8 mouse cellular contexts compared by ENCODE assay signal in the genomic region with DNA sequence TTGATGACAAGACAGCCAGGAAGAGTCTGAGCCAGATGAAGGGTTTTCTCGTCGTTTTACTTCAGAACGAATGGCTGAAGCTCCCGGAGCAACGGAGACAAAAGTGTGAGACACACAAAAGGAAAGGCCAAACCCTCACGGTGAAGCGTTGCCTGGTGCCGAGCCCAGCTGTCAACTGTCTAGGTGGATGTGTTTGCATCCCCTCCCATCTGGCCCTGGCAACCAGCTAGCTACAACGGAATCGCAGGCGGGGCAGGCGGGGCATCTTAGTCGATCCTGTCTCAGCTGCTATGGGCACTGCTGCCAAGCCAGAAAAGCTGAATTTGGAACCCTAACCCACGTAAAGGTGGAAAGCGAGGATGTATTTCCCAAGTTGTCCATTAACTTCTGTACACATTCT. TPM values are rescaled to one million over a fixed set of nuclear protein-coding genes. Genes with fewer than 3 reads are reported as not detected.
A peak's percentile ranks its signal among the peaks of the same experiment; 100 is the strongest.
DNase-seq lines count a peak whose midpoint lies in the region; ATAC-seq and TF ChIP-seq lines count a peak whose summit lies in the region.

No protein-coding gene starts in this region.

- no peak for TF ChIP-seq CTCF in CH12.LX (conservative IDR thresholded peaks at IDR 0.05 in 1 of 2, IDR thresholded peaks at IDR 0.05 in 1 of 2; ENCODE audit: low read depth in 2 of 2, low read length in 2 of 2)

- in situ Hi-C loops in CH12.LX (cut with MboI; ENCODE audit: low pct_ligation_motif_present, low pct_unique_long_range_greater_than_20kb, low sequenced_read_pairs), result loop anchor here (5.0 kb wide), 1 partner anchor 44 kb away; a partner anchor contains a TSS

- ATAC-seq in heart, embryonic 14.5 days (ENCODE audit: insufficient number of reproducible peaks, insufficient read depth, low FRiP score, low read depth), result no peak
- no peak for ATAC-seq in neural tube, embryonic 11.5 days (ENCODE audit: insufficient read depth, low FRiP score, low TSS enrichment)

- no peak overlapping the region; a peak in 1 of 4 replicates for H3K27ac ChIP-seq in heart, embryonic 14.5 days (replicated peaks in 1 of 2; ENCODE audit: control insufficient read depth in 1 of 2, insufficient read depth in 1 of 2, low read depth in 2 of 2, low read length in 2 of 2)
- no peak overlapping the region for H3K27ac ChIP-seq in CH12.LX (ENCODE audit: insufficient read depth, low read depth)
- peak overlapping the region; percentile 92 for H3K27ac ChIP-seq in embryonic facial prominence, embryonic 10.5 days (replicated peaks)
- peak overlapping the region; percentile 91 for H3K27ac ChIP-seq in limb, embryonic 10.5 days
- H3K27ac ChIP-seq in neural tube, embryonic 11.5 days (ENCODE audit: low read depth, low read length), result no peak overlapping the region

- no peak for TF ChIP-seq RAD21 in CH12.LX (IDR thresholded peaks at IDR 0.05; ENCODE audit: low read depth, low read length)

- H3K4me3 ChIP-seq in heart, embryonic 14.5 days (ENCODE audit: control insufficient read depth in 1 of 2, insufficient read depth in 1 of 2, low read depth in 1 of 2, low read length in 2 of 2), result peak overlapping the region; percentile 79 to 91
- H3K4me3 ChIP-seq in CH12.LX (replicated peaks in 1 of 3; ENCODE audit: low read depth in 2 of 3, low read length in 2 of 3, poor library complexity in 1 of 3), result peak overlapping the region; percentile 80 to 89 (median 85)
- peak overlapping the region; percentile 95 for H3K4me3 ChIP-seq in embryonic facial prominence, embryonic 10.5 days
- peak overlapping the region; percentile 84 for H3K4me3 ChIP-seq in limb, embryonic 10.5 days
- H3K4me3 ChIP-seq in neural tube, embryonic 11.5 days (ENCODE audit: low read depth, low read length), result peak overlapping the region; percentile 86

- dilution Hi-C loops in CH12.LX (cut with MboI; ENCODE audit: extremely low pct_ligation_motif_present, extremely low pct_unique_long_range_greater_than_20kb, low sequenced_read_pairs), result no loop called here

- H3K36me3 ChIP-seq in heart, embryonic 14.5 days (ENCODE audit: control insufficient read depth, insufficient read depth, low read length), result peaks cover 32% of the 10 kb centered on the region
- H3K36me3 ChIP-seq in CH12.LX (replicated peaks in 1 of 2; ENCODE audit: control insufficient read depth in 1 of 2, insufficient read depth in 1 of 2, low read length in 1 of 2), result peaks cover 28 to 39% of the 10 kb centered on the region in 2 experiments
- H3K36me3 ChIP-seq in embryonic facial prominence, embryonic 10.5 days (replicated peaks), result peaks cover 40% of the 10 kb centered on the region
- peaks cover 41% of the 10 kb centered on the region for H3K36me3 ChIP-seq in limb, embryonic 10.5 days
- H3K36me3 ChIP-seq in neural tube, embryonic 11.5 days (ENCODE audit: control insufficient read depth, insufficient read depth, low read length), result peaks cover 10% of the 10 kb centered on the region

- DNase-seq in heart, adult 11 months, result no peak
- no peak for DNase-seq in CH12.LX (ENCODE audit: extremely low read depth)
- DNase-seq in embryonic facial prominence, embryonic 10.5 days (ENCODE audit: low spot score), result no peak
- no peak for DNase-seq in limb, embryonic 10.5 days (ENCODE audit: low spot score)
- DNase-seq in neural tube, embryonic 11.5 days (ENCODE audit: low spot score), result no peak
- no peak for DNase-seq in T-cell, adult 2 months (ENCODE audit: low spot score)
- DNase-seq in adrenal gland, postnatal 36 days, result no peak

- H3K9ac ChIP-seq in heart, embryonic 14.5 days (ENCODE audit: low read length), result peak overlapping the region; percentile 89
- peak overlapping the region; percentile 86 for H3K9ac ChIP-seq in CH12.LX (ENCODE audit: insufficient read depth, low read depth)
- peak overlapping the region; percentile 88 for H3K9ac ChIP-seq in neural tube, embryonic 11.5 days (ENCODE audit: low read length)

- 33% methylated on average over 15 of the region's 15 CpGs for WGBS in heart, embryonic 14.5 days
- 41% methylated on average over 15 of the region's 15 CpGs for WGBS in embryonic facial prominence, embryonic 10.5 days
- WGBS in limb, embryonic 10.5 days, result 38% methylated on average over 15 of the region's 15 CpGs
- WGBS in neural tube, embryonic 11.5 days, result 24% methylated on average over 15 of the region's 15 CpGs

- no peak for TF ChIP-seq EP300 in CH12.LX (IDR thresholded peaks at IDR 0.05; ENCODE audit: low read length)

- no peak for TF ChIP-seq POLR2A in CH12.LX (IDR thresholded peaks at IDR 0.05; ENCODE audit: low read depth, low read length)

- no peaks in the 10 kb centered on the region for H3K27me3 ChIP-seq in heart, embryonic 14.5 days (ENCODE audit: control insufficient read depth, insufficient read depth, low read length)
- H3K27me3 ChIP-seq in CH12.LX (replicated peaks), result no peaks in the 10 kb centered on the region
- 0 out of 2 replicates have a peak, but pooled peaks cover 3% of the 10 kb centered on the region for H3K27me3 ChIP-seq in embryonic facial prominence, embryonic 10.5 days (replicated peaks; ENCODE audit: low read depth, poor library complexity, severe bottlenecking)
- no peaks in the 10 kb centered on the region for H3K27me3 ChIP-seq in limb, embryonic 10.5 days (ENCODE audit: low read depth, poor library complexity, severe bottlenecking)
- no peaks in the 10 kb centered on the region for H3K27me3 ChIP-seq in neural tube, embryonic 11.5 days (ENCODE audit: control insufficient read depth, insufficient read depth, low read length)

- peaks cover 4 to 10% of the 10 kb centered on the region in 2 experiments for H3K4me1 ChIP-seq in heart, embryonic 14.5 days (ENCODE audit: control insufficient read depth in 2 of 2, insufficient read depth in 2 of 2, low read length in 2 of 2)
- peaks cover 8 to 34% of the 10 kb centered on the region in 2 experiments; a peak in 3 of 4 replicates for H3K4me1 ChIP-seq in CH12.LX (ENCODE audit: control insufficient read depth in 1 of 2, insufficient read depth in 2 of 2)
- H3K4me1 ChIP-seq in embryonic facial prominence, embryonic 10.5 days, result peaks cover 19% of the 10 kb centered on the region
- H3K4me1 ChIP-seq in limb, embryonic 10.5 days, result peaks cover 20% of the 10 kb centered on the region
- H3K4me1 ChIP-seq in neural tube, embryonic 11.5 days (ENCODE audit: control insufficient read depth, insufficient read depth, low read length), result peaks cover 4% of the 10 kb centered on the region

- no peaks in the 10 kb centered on the region for H3K9me3 ChIP-seq in heart, embryonic 14.5 days (ENCODE audit: control insufficient read depth, low read length)
- peaks cover 3% of the 10 kb centered on the region for H3K9me3 ChIP-seq in CH12.LX (replicated peaks; ENCODE audit: low read length)
- H3K9me3 ChIP-seq in embryonic facial prominence, embryonic 10.5 days, result no peaks in the 10 kb centered on the region
- H3K9me3 ChIP-seq in limb, embryonic 10.5 days (replicated peaks), result no peaks in the 10 kb centered on the region
- H3K9me3 ChIP-seq in neural tube, embryonic 11.5 days (ENCODE audit: control insufficient read depth, low read length), result no peaks in the 10 kb centered on the region

- H3K4me2 ChIP-seq in heart, embryonic 14.5 days (ENCODE audit: low read length), result peak overlapping the region; percentile 89
- peak overlapping the region; percentile 65 for H3K4me2 ChIP-seq in CH12.LX (ENCODE audit: insufficient read depth, low read depth, poor library complexity, severe bottlenecking)
- peak overlapping the region; percentile 87 for H3K4me2 ChIP-seq in neural tube, embryonic 11.5 days (ENCODE audit: low read depth)

- peaks cover 16% of the 10 kb centered on the region for H3K79me2 ChIP-seq in CH12.LX (replicated peaks; ENCODE audit: control insufficient read depth, extremely low read depth, insufficient read depth, poor library complexity, severe bottlenecking)

RNA-seq across cellular contexts. Expression of a gene that starts 0.9 kb away (rescaled TPM):
- polyA plus RNA-seq in heart, embryonic 14.5 days (2014; fragmentation: Nextera tagmentation; extraction: Ambion mirVana), result 117 and 129 TPM in 2 replicates
- total RNA-seq in CH12.LX (2012; rRNA removed) (111 and 148 TPM in 2 replicates), CH12.LX (2014; rRNA removed) (120 and 142 TPM in 2 replicates)
- polyA plus RNA-seq in CH12.LX (2012; ENCODE audit: insufficient read length, low read depth), result 96.9 and 107 TPM in 2 replicates
- 241 and 245 TPM in 2 replicates for polyA plus RNA-seq in embryonic facial prominence, embryonic 10.5 days (2016; fragmentation: Nextera tagmentation; extraction: Ambion mirVana)
- 233 and 257 TPM in 2 replicates for polyA plus RNA-seq in limb, embryonic 10.5 days (2016; fragmentation: Nextera tagmentation; extraction: Ambion mirVana)
- polyA plus RNA-seq in neural tube, embryonic 11.5 days (2014; fragmentation: Nextera tagmentation; extraction: Ambion mirVana), result 217 and 221 TPM in 2 replicates
- 10 to 100 TPM; 73.7 to 78.1 TPM for total RNA-seq in adrenal gland, postnatal 36 days (2021)

RNA-seq across cellular contexts. Expression of a gene that starts 17.1 kb away (rescaled TPM):
- polyA plus RNA-seq in heart, embryonic 14.5 days (2014; fragmentation: Nextera tagmentation; extraction: Ambion mirVana), result 227 and 239 TPM in 2 replicates
- total RNA-seq in CH12.LX (2012; rRNA removed) (not detected in 2 replicates), CH12.LX (2014; rRNA removed) (not detected in 2 replicates)
- polyA plus RNA-seq in CH12.LX (2012; ENCODE audit: insufficient read length, low read depth), result not detected in 2 replicates
- polyA plus RNA-seq in embryonic facial prominence, embryonic 10.5 days (2016; fragmentation: Nextera tagmentation; extraction: Ambion mirVana), result 1.3 and 3.1 TPM in 2 replicates
- polyA plus RNA-seq in limb, embryonic 10.5 days (2016; fragmentation: Nextera tagmentation; extraction: Ambion mirVana), result 0.89 and 2.4 TPM in 2 replicates
- 1.0 and 2.6 TPM in 2 replicates for polyA plus RNA-seq in neural tube, embryonic 11.5 days (2014; fragmentation: Nextera tagmentation; extraction: Ambion mirVana)
- total RNA-seq in adrenal gland, postnatal 36 days (2021), result 1 to 10 TPM; 1.5 TPM

RNA-seq across cellular contexts. Expression of a gene that starts 19.4 kb away (rescaled TPM):
- polyA plus RNA-seq in heart, embryonic 14.5 days (2014; fragmentation: Nextera tagmentation; extraction: Ambion mirVana), result 3.6 and 4.9 TPM in 2 replicates
- 0.29 and 0.34 TPM in 2 replicates for total RNA-seq in CH12.LX (2012; rRNA removed)
- not detected in 2 replicates for total RNA-seq in CH12.LX (2014; rRNA removed)
- polyA plus RNA-seq in CH12.LX (2012; ENCODE audit: insufficient read length, low read depth), result 0.30 TPM in 1 of 2 replicates, not detected in the other
- 16.6 and 17.5 TPM in 2 replicates for polyA plus RNA-seq in embryonic facial prominence, embryonic 10.5 days (2016; fragmentation: Nextera tagmentation; extraction: Ambion mirVana)
- 16.7 and 22.9 TPM in 2 replicates for polyA plus RNA-seq in limb, embryonic 10.5 days (2016; fragmentation: Nextera tagmentation; extraction: Ambion mirVana)
- polyA plus RNA-seq in neural tube, embryonic 11.5 days (2014; fragmentation: Nextera tagmentation; extraction: Ambion mirVana), result 14.9 and 16.8 TPM in 2 replicates
- total RNA-seq in adrenal gland, postnatal 36 days (2021), result 10 to 100 TPM; 43.2 to 67.9 TPM

RNA-seq across cellular contexts. Expression of a gene that starts 30.8 kb away (rescaled TPM):
- 50.5 and 58.1 TPM in 2 replicates for polyA plus RNA-seq in heart, embryonic 14.5 days (2014; fragmentation: Nextera tagmentation; extraction: Ambion mirVana)
- total RNA-seq in CH12.LX (2012; rRNA removed) (57.1 and 59.4 TPM in 2 replicates), CH12.LX (2014; rRNA removed) (37.7 and 38.7 TPM in 2 replicates)
- 45.2 and 48.5 TPM in 2 replicates for polyA plus RNA-seq in CH12.LX (2012; ENCODE audit: insufficient read length, low read depth)
- 38.6 and 41.7 TPM in 2 replicates for polyA plus RNA-seq in embryonic facial prominence, embryonic 10.5 days (2016; fragmentation: Nextera tagmentation; extraction: Ambion mirVana)
- polyA plus RNA-seq in limb, embryonic 10.5 days (2016; fragmentation: Nextera tagmentation; extraction: Ambion mirVana), result 38.9 and 46.4 TPM in 2 replicates
- 40.1 and 40.4 TPM in 2 replicates for polyA plus RNA-seq in neural tube, embryonic 11.5 days (2014; fragmentation: Nextera tagmentation; extraction: Ambion mirVana)
- 10 to 100 TPM; 51.6 to 63.7 TPM for total RNA-seq in adrenal gland, postnatal 36 days (2021)

RNA-seq across cellular contexts. Expression of a gene that starts 40.6 kb away (rescaled TPM):
- 51.9 and 53.4 TPM in 2 replicates for polyA plus RNA-seq in heart, embryonic 14.5 days (2014; fragmentation: Nextera tagmentation; extraction: Ambion mirVana)
- total RNA-seq in CH12.LX (2012; rRNA removed), result 22.4 and 24.9 TPM in 2 replicates
- total RNA-seq in CH12.LX (2014; rRNA removed), result 4.3 and 5.0 TPM in 2 replicates
- 17.7 and 22.8 TPM in 2 replicates for polyA plus RNA-seq in CH12.LX (2012; ENCODE audit: insufficient read length, low read depth)
- polyA plus RNA-seq in embryonic facial prominence, embryonic 10.5 days (2016; fragmentation: Nextera tagmentation; extraction: Ambion mirVana), result 45.1 and 48.2 TPM in 2 replicates
- 47.1 and 47.3 TPM in 2 replicates for polyA plus RNA-seq in limb, embryonic 10.5 days (2016; fragmentation: Nextera tagmentation; extraction: Ambion mirVana)
- 59.6 and 59.7 TPM in 2 replicates for polyA plus RNA-seq in neural tube, embryonic 11.5 days (2014; fragmentation: Nextera tagmentation; extraction: Ambion mirVana)
- 10 to 100 TPM; 50.3 to 59.1 TPM for total RNA-seq in adrenal gland, postnatal 36 days (2021)

Comparison
In these comparisons a context has a peak if more than half of its experiments do, and no peak if none do; other contexts are left out.
1. H3K27ac ChIP-seq: peak in embryonic facial prominence, embryonic 10.5 days (single experiment) and limb, embryonic 10.5 days (single experiment); none in heart, embryonic 14.5 days (0 of 2), CH12.LX (single experiment) and neural tube, embryonic 11.5 days (single experiment).
2. RNA of a gene that starts 17.1 kb away (polyA plus RNA-seq): 227 to 239 TPM in heart, embryonic 14.5 days; 0.89 to 2.4 TPM in limb, embryonic 10.5 days, 1.3 to 3.1 TPM in embryonic facial prominence, embryonic 10.5 days, 1.0 to 2.6 TPM in neural tube, embryonic 11.5 days and not detected in CH12.LX; every median in the first group is over 10 times any median in the second.
3. Peak in every context shown above with its lines, with median percentiles within 50 percentile points of each other: H3K4me2 ChIP-seq, H3K4me3 ChIP-seq and H3K9ac ChIP-seq.